Mouse (Mus musculus): Measurements from ENCODE around the gene Pgm3.

GRCm38 (mm10) chr9:86572636-86573291 is 1.1 kb upstream of the Pgm3 start:
- TF ChIP-seq GATA1 (IDR thresholded peaks at IDR 0.05; ENCODE audit: low read length) (no peak), TAL1 (IDR thresholded peaks at IDR 0.05; ENCODE audit: low read length) (no peak)
